Mouse (Mus musculus) forebrain, postnatal 0 days (tissue): ENCODE data around the gene Gm8332. TPM values are rescaled to one million over a fixed set of nuclear protein-coding genes. Genes with fewer than 3 reads are reported as not detected.
"Not testable (repeated sequence)": the region's sequence is repeated elsewhere in the genome, so short reads cannot be mapped to it uniquely, and the experiment has no call there.

Source experiments
- ATAC-seq: fragments of 200-750 bp; cut with Nextera tagmentation; 2 replicates; pipeline ENCODE4 v1.8.0; 2017; ENCODE audit warnings: mild to moderate bottlenecking, moderate library complexity
- DNase-seq: peaks from one replicate; pipeline ENCODE4 v3.0.0-alpha.2; 2015
- H3K27ac ChIP-seq: fragments of 300-500 bp; sonication (generic); 2 replicates; pipeline ENCODE4 v1.5.1; 2014; ENCODE audit warnings: low read depth, mild to moderate bottlenecking, antibody characterized with exemption, low read length, moderate library complexity, mixed read lengths
- H3K27me3 ChIP-seq: fragments of 300-500 bp; sonication (generic); 2 replicates; pipeline ENCODE4 v1.6.1; 2014; ENCODE audit warnings: mild to moderate bottlenecking, low read length, mixed read lengths; ENCODE audit not compliant: insufficient read depth
- H3K36me3 ChIP-seq: fragments of 300-500 bp; sonication (generic); 2 replicates; pipeline ENCODE4 v1.6.1; 2014; ENCODE audit warnings: mild to moderate bottlenecking, moderate library complexity; ENCODE audit not compliant: insufficient read depth
- H3K4me1 ChIP-seq: fragments of 300-500 bp; sonication (generic); 2 replicates; pipeline ENCODE4 v1.6.1; 2014; ENCODE audit warnings: antibody characterized with exemption; ENCODE audit not compliant: insufficient read depth
- H3K4me2 ChIP-seq: fragments of 300-500 bp; sonication (generic); 2 replicates; pipeline ENCODE4 v1.6.1; 2014; ENCODE audit warnings: low read depth, mild to moderate bottlenecking, moderate library complexity
- H3K4me3 ChIP-seq: fragments of 300-500 bp; sonication (generic); 2 replicates; pipeline ENCODE4 v1.5.1; 2014; ENCODE audit warnings: low read depth, low read length, mixed read lengths
- H3K9ac ChIP-seq: fragments of 300-500 bp; sonication (generic); 2 replicates; pipeline ENCODE4 v1.6.1; 2014; ENCODE audit warnings: mild to moderate bottlenecking
- H3K9me3 ChIP-seq: fragments of 300-500 bp; sonication (generic); 2 replicates; pipeline ENCODE4 v1.6.1; 2016; ENCODE audit warnings: low read length
- CTCF ChIP-seq: sonication (generic); IDR thresholded peaks from 2 replicates; pipeline ENCODE4 v1.5.1; 2016; ENCODE audit warnings: antibody characterized with exemption, control low read depth, low read depth
- WGBS: fragments of 180-500 bp; shearing (Covaris S2); extraction: QIAGEN DNeasy Blood & Tissue Kit; methylation state at CpG from one replicate; pipeline ENCODE4 v1.1.7; 2014; 5-methylcytosine and 5-hydroxymethylcytosine counted together
- polyA plus RNA-seq: library from polyadenylated mRNA; unstranded; fragments of >200 nt; fragmentation: Nextera tagmentation; extraction: Ambion mirVana; gene quantifications from 2 replicates; pipeline ENCODE4 v1.2.1, GENCODE M21; 2015
- total RNA-seq: library from RNA; depleted of rRNA; stranded (reverse); fragments of >200 nt; gene quantifications from 2 replicates; pipeline ENCODE4 v1.2.3, GENCODE M21; 2014; rRNA removed

Gene Gm8332
- total and polyA plus RNA-seq, 2 experiments from 2014 or later, result not detected

DNA sequence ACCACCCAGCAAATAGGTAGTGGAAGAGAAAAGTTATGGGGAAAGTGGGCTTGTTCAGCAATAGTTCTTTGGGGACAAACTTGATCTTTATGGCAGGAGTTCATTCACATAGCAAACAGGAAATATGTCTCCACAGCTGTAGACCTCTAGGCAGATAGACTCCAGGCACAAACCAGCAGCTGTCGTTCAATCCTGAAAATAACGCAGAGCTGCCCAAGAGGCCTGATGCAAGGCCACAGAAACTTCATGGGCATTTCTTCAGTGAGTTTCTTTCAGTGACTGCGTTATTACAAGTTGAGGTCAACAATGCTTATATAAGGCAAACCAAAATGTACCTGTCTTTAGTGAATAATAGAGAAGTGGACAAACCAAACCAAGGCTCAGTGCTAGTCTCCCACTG is 30.5 kb downstream of the Gm8332 start:
- no peak for ATAC-seq
- Histone ChIP-seq H3K27me3 (no peaks in the 10 kb centered on the region), H3K4me2 (no peak overlapping the region), H3K4me1 (no peaks in the 10 kb centered on the region), H3K36me3 (no peaks in the 10 kb centered on the region), H3K27ac (no peak overlapping the region), H3K9ac (no peak overlapping the region), H3K9me3 (no peaks in the 10 kb centered on the region), H3K4me3 (no peak overlapping the region)
- DNase-seq, result no peak
- TF ChIP-seq CTCF, result no peak
- 97% methylated on average over 3 of the region's 3 CpGs for WGBS

DNA sequence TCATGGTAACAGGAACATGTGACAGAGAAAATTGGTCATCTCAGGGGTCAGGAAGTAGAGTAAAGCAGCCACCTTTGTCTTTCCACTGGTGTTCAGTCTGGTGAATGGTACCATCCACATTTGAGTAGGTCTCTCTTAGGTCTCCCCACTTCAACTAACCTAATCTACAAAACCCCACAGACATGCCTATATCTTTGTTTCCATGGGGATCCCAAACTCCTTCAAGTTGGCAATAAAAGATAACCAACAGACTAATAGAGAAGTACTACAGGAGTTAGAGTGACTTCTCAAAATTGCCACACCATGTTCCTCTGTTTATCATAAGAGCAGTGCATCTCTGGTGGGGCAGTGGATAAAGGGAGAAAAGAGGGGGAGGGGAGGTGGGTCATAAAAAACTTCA is 31.8 kb downstream of the Gm8332 start:
- H3K4me3 ChIP-seq, H3K27ac ChIP-seq, H3K4me2 ChIP-seq, H3K4me1 ChIP-seq, DNase-seq, H3K9me3 ChIP-seq, ATAC-seq, H3K9ac ChIP-seq, H3K36me3 ChIP-seq, H3K27me3 ChIP-seq: not testable (repeated sequence)

DNA sequence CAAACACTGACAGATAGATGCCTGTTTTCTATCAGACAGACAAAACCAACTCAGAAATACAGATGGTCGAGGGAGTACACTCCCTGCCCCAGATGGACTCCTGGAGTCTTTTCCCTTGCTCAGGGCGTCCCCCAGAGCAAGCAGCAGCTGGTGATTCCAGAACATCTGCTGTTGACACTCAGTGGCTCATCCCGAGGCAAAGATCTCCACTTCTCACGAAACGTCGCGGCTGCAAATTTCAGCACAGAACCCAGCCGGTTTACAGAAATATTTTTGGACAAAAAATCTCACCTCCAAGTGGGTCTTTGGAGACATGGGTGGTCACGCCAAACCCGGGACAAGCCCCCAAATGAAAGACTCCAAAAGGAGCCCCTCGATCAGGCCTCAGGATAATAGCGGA is 35.3 kb downstream of the Gm8332 start:
- TF ChIP-seq CTCF, result no peak
- H3K9ac ChIP-seq, result no peak overlapping the region
- no peaks in the 10 kb centered on the region for H3K9me3 ChIP-seq
- H3K4me2 ChIP-seq, result no peak overlapping the region
- no peaks in the 10 kb centered on the region for H3K27me3 ChIP-seq
- no peaks in the 10 kb centered on the region for H3K36me3 ChIP-seq
- ATAC-seq, result no peak
- H3K27ac ChIP-seq, result no peak overlapping the region
- DNase-seq, result no peak
- H3K4me1 ChIP-seq, result no peaks in the 10 kb centered on the region
- WGBS, result 90% methylated on average over 12 of the region's 12 CpGs
- no peak overlapping the region for H3K4me3 ChIP-seq

DNA sequence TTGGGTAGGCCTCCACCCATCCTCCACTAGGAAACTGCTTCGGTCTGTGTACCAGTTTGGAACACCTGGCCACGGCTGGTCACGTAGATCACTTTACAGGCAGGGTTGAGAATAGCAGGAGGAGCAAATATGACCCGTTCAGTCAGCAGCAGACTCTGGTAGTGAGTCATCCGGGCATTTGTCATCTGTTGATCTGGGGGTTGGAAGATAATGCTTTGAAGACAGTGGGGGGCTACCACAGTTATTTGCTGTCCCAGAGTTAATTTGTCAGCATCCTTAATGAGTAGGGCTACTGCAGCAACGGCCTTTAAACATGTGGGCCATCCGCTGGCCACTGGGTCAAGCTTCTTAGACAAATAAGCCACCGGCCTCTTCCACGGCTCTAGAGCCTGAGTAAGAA is 38.4 kb downstream of the Gm8332 start:
- 92% methylated on average over 9 of the region's 9 CpGs for WGBS
- H3K27me3 ChIP-seq, DNase-seq, H3K4me1 ChIP-seq, H3K4me2 ChIP-seq, ATAC-seq, H3K4me3 ChIP-seq, H3K36me3 ChIP-seq, H3K9ac ChIP-seq, H3K9me3 ChIP-seq, H3K27ac ChIP-seq: not testable (repeated sequence)

DNA sequence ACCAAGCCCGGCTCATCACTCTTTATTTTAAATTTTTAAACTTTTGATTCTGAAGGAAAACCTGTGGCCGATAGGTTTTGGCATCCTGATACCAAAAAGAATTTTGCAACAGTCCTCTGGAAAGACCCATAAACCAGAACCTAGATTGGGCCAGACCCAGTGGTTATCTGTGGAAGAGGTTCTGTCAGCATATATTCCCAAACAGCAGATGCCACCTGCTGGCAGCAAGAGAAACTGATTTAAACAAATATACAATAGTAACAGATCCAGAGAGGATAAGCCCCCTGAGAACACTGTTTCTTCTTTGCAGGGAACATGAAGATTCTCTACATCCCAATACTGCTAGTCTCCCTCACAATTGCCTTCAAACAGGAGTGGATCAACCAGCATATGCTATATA is 47.0 kb downstream of the Gm8332 start:
- Histone ChIP-seq H3K4me3 (no peak overlapping the region), H3K36me3 (no peaks in the 10 kb centered on the region), H3K27ac (no peak overlapping the region), H3K4me1 (no peaks in the 10 kb centered on the region), H3K4me2 (no peak overlapping the region), H3K27me3 (no peaks in the 10 kb centered on the region), H3K9me3 (no peaks in the 10 kb centered on the region), H3K9ac (no peak overlapping the region)
- DNase-seq (no peak), ATAC-seq (no peak)
- 93% methylated on average over 2 of the region's 2 CpGs for WGBS
- no peak for TF ChIP-seq CTCF

Other genes starting within 250 kb of the Gm8332 start
- not detected in 2 replicates for gene Gm2075, start 238.3 kb downstream of the Gm8332 start, total RNA-seq
- not detected in 2 replicates for gene Gm2075, start 238.3 kb downstream of the Gm8332 start, polyA plus RNA-seq
- gene Gm6803, start 231.3 kb downstream of the Gm8332 start, total RNA-seq, result not detected in 2 replicates
- not detected in 2 replicates for gene Gm6803, start 231.3 kb downstream of the Gm8332 start, polyA plus RNA-seq
- not detected in 2 replicates for gene Gm2056, start 223.1 kb downstream of the Gm8332 start, total RNA-seq
- gene Gm2056, start 223.1 kb downstream of the Gm8332 start, polyA plus RNA-seq, result not detected in 2 replicates
- gene Gm16368, start 166.4 kb downstream of the Gm8332 start, total RNA-seq, result not detected in 2 replicates
- gene Gm16368, start 166.4 kb downstream of the Gm8332 start, polyA plus RNA-seq, result not detected in 2 replicates
- not detected in 2 replicates for gene Gm10436, start 68.0 kb downstream of the Gm8332 start, total RNA-seq
- gene Gm10436, start 68.0 kb downstream of the Gm8332 start, polyA plus RNA-seq, result not detected in 2 replicates
- gene Gm5662, start 24.4 kb upstream of the Gm8332 start, total RNA-seq, result not detected in 2 replicates
- not detected in 2 replicates for gene Gm5662, start 24.4 kb upstream of the Gm8332 start, polyA plus RNA-seq
- gene Gm5039, start 73.9 kb upstream of the Gm8332 start, total RNA-seq, result not detected in 2 replicates
- not detected in 2 replicates for gene Gm5039, start 73.9 kb upstream of the Gm8332 start, polyA plus RNA-seq
- 40.5 and 41.4 TPM in 2 replicates for gene Adck1, start 110.5 kb upstream of the Gm8332 start, total RNA-seq
- 39.6 and 43.9 TPM in 2 replicates for gene Adck1, start 110.5 kb upstream of the Gm8332 start, polyA plus RNA-seq